Mouse (Mus musculus) liver, postnatal 0 days (tissue): ENCODE results near the gene Nudt2. TPM values are rescaled to one million over a fixed set of nuclear protein-coding genes. Genes with fewer than 3 reads are reported as not detected.

Experiments
- ATAC-seq: fragments of 200-750 bp; cut with Nextera tagmentation; 2 replicates; pipeline ENCODE4 v1.8.0; 2017; ENCODE audit warnings: mild to moderate bottlenecking, moderate library complexity
- DNase-seq: peaks from one replicate; pipeline ENCODE4 v3.0.0-alpha.2; 2016
- H3K27ac ChIP-seq: fragments of 300-500 bp; sonication (generic); 2 replicates; pipeline ENCODE4 v1.5.1; 2014; ENCODE audit warnings: antibody characterized with exemption, moderate library complexity, mild to moderate bottlenecking, low read depth
- H3K27me3 ChIP-seq: fragments of 300-500 bp; sonication (generic); 2 replicates; pipeline ENCODE4 v1.6.1; 2014; ENCODE audit warnings: low read length, control low read depth, mixed read lengths; ENCODE audit not compliant: insufficient read depth
- H3K36me3 ChIP-seq: fragments of 300-500 bp; sonication (generic); replicated peaks from 2 replicates; pipeline ENCODE4 v1.6.1; 2014; ENCODE audit warnings: mild to moderate bottlenecking, control low read depth, low read length, moderate library complexity, mixed read lengths; ENCODE audit not compliant: insufficient read depth
- H3K4me1 ChIP-seq: fragments of 300-500 bp; sonication (generic); 2 replicates; pipeline ENCODE4 v1.6.1; 2014; ENCODE audit warnings: antibody characterized with exemption, mild to moderate bottlenecking, control low read depth; ENCODE audit not compliant: insufficient read depth
- H3K4me2 ChIP-seq: fragments of 300-500 bp; sonication (generic); 2 replicates; pipeline ENCODE4 v1.6.1; 2014; ENCODE audit warnings: low read depth, mild to moderate bottlenecking, low read length, moderate library complexity, mixed read lengths
- H3K4me3 ChIP-seq: fragments of 300-500 bp; sonication (generic); 2 replicates; pipeline ENCODE4 v1.5.1; 2014; ENCODE audit warnings: low read depth, low read length
- H3K9ac ChIP-seq: fragments of 300-500 bp; sonication (generic); replicated peaks from 2 replicates; pipeline ENCODE4 v1.6.1; 2014; ENCODE audit warnings: mild to moderate bottlenecking, moderate library complexity
- H3K9me3 ChIP-seq: fragments of 300-500 bp; sonication (generic); 2 replicates; pipeline ENCODE4 v1.6.1; 2016; ENCODE audit warnings: mild to moderate bottlenecking, control low read depth, low read length, mixed read lengths
- CTCF ChIP-seq: sonication (generic); IDR thresholded peaks from 2 replicates; pipeline ENCODE4 v1.5.1; 2016; ENCODE audit warnings: antibody characterized with exemption, low read depth
- EP300 ChIP-seq: IDR thresholded peaks from 2 replicates; pipeline ENCODE4 v1.6.1; 2016; ENCODE audit warnings: antibody characterized with exemption, low read depth, mild to moderate bottlenecking
- WGBS: fragments of 180-500 bp; shearing (Covaris S2); extraction: QIAGEN DNeasy Blood & Tissue Kit; methylation state at CpG from one replicate; pipeline ENCODE4 v1.1.7; 2014; ENCODE audit not compliant: insufficient replicate concordance; 5-methylcytosine and 5-hydroxymethylcytosine counted together
- polyA plus RNA-seq: library from polyadenylated mRNA; unstranded; fragments of >200 nt; fragmentation: Nextera tagmentation; extraction: Ambion mirVana; gene quantifications from 2 replicates; pipeline ENCODE4 v1.2.1, GENCODE M21; 2015

Nudt2 gene
- polyA plus RNA-seq, 1 experiment from 2014 or later = 13.6 TPM

DNA sequence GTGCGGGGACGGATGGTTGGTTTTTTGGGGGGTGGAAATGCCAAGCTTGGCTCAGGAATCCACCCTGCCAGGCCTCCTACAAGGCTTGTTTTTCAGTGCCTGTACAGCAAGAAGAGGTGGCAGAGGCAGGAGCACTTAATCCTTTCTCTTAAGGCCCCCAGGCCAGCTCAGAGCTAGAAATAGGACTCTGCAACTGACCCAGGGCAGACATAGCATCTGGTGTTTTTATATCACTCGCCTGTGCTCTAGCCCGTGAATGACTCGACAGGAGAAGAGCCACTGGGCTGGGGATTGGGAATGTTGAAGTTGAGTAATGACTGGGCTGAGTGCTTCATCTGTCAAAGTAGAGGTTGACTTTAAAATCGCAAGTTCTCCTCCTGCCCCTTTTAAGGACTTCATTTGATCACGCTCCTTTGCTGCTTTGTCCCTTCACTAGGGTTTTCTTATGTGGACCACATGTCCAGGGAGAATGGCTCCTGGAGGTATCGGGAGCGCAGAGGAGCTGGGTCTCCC is 12.8 kb downstream of the Nudt2 start:
- peaks cover 6% of the 10 kb centered on the region; the same call in 1 of the 2 replicates for H3K36me3 ChIP-seq
- H3K27me3 ChIP-seq = no peaks in the 10 kb centered on the region
- no peaks in the 10 kb centered on the region for H3K9me3 ChIP-seq
- ATAC-seq (no peak), DNase-seq (no peak)
- H3K4me2 ChIP-seq = no peak overlapping the region
- no peak overlapping the region for H3K9ac ChIP-seq
- WGBS = 85% methylated on average over 9 of the region's 9 CpGs
- H3K4me3 ChIP-seq = no peak overlapping the region
- H3K4me1 ChIP-seq = no peaks in the 10 kb centered on the region
- TF ChIP-seq CTCF = no peak
- no peak for TF ChIP-seq EP300
- no peak overlapping the region for H3K27ac ChIP-seq

DNA sequence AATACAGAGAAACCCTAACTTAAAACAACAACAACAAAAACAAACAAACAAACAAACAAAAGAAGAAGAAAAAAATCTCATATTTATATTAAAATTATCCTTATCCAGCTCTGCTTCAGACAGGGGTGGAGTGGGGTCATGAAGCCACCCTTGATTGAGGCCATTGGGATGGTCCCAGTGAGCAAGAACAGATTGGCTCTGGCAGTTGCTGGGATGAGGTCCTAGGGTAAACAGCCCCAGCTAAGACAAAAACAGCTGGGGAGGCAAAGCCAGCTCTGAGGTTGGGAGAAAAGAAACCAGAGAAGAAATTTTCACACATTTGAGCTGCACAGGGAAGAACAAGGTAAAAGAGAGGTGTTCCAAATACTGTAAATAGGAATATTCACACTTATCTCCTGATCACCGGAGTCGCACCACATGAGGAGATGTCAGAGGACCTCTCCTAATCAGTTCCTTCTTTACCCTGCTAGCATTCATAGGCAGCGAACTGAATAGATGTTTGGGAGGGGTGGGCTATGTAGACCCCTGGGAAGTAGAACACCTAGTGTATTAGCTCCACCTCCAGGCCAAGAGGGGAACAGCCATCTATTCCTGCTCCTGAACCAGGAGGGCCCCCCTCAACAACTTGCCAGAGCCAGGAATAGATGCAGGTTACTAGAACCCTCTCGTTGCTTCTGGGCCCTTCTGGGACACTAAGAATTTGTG is 14.0 kb downstream of the Nudt2 start:
- Histone ChIP-seq H3K9ac (no peak overlapping the region), H3K36me3 (peaks cover 6% of the 10 kb centered on the region; the same call in 1 of the 2 replicates), H3K4me1 (no peaks in the 10 kb centered on the region), H3K4me3 (no peak overlapping the region), H3K27ac (no peak overlapping the region), H3K9me3 (no peaks in the 10 kb centered on the region), H3K27me3 (no peaks in the 10 kb centered on the region), H3K4me2 (no peak overlapping the region)
- 73% methylated on average over 4 of the region's 4 CpGs for WGBS
- TF ChIP-seq CTCF (peak; percentile 26; the same call in 1 of the 2 replicates), EP300 (no peak)
- ATAC-seq = no peak
- DNase-seq = no peak

DNA sequence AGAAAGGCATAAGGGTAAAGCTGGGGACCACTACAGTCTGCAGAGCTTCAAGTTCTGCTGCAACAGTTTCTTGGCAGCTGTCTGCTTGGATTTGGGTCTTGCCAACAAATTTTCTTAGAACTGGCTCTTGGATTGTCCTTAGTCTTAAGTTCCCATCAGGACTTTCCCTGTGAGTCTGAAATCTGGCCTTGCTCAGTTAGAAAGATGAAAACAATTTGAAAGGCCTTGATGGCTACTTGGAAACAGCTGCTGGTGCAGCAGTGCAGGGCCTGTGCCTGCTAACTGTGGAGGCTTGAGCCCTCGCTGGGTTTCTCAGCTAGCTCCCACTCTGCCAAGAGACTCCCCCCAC is 14.5 kb downstream of the Nudt2 start:
- Histone ChIP-seq H3K27me3 (no peaks in the 10 kb centered on the region), H3K9ac (no peak overlapping the region), H3K27ac (no peak overlapping the region), H3K4me2 (no peak overlapping the region), H3K36me3 (peaks cover 6% of the 10 kb centered on the region; the same call in 1 of the 2 replicates), H3K4me3 (no peak overlapping the region), H3K4me1 (no peaks in the 10 kb centered on the region), H3K9me3 (no peaks in the 10 kb centered on the region)
- DNase-seq (no peak), ATAC-seq (no peak)
- 63% methylated on average over 1 of the region's 1 CpGs for WGBS
- TF ChIP-seq CTCF (no peak), EP300 (no peak)

DNA sequence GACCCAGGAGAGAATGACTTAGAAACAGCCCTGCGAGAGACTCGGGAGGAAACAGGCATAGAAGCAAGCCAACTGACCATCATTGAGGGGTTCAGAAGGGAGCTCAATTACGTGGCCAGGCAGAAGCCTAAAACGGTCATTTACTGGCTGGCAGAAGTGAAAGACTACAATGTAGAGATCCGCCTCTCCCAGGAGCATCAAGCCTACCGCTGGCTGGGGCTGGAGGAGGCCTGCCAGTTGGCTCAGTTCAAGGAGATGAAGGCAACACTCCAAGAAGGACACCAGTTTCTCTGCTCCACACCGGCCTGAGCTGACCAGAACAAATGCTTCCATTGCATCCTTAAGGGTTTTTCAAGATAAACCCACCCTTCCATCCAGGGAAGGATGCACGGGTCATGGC is 15.3 kb downstream of the Nudt2 start:
- H3K4me2 ChIP-seq = no peak overlapping the region
- no peaks in the 10 kb centered on the region for H3K4me1 ChIP-seq
- H3K9me3 ChIP-seq = no peaks in the 10 kb centered on the region
- 88% methylated on average over 8 of the region's 8 CpGs for WGBS
- H3K36me3 ChIP-seq = peaks cover 6% of the 10 kb centered on the region; the same call in 1 of the 2 replicates
- no peaks in the 10 kb centered on the region for H3K27me3 ChIP-seq
- no peak overlapping the region for H3K27ac ChIP-seq
- ATAC-seq (no peak), DNase-seq (no peak)
- TF ChIP-seq EP300 (no peak), CTCF (no peak)
- H3K4me3 ChIP-seq = no peak overlapping the region
- no peak overlapping the region for H3K9ac ChIP-seq

DNA sequence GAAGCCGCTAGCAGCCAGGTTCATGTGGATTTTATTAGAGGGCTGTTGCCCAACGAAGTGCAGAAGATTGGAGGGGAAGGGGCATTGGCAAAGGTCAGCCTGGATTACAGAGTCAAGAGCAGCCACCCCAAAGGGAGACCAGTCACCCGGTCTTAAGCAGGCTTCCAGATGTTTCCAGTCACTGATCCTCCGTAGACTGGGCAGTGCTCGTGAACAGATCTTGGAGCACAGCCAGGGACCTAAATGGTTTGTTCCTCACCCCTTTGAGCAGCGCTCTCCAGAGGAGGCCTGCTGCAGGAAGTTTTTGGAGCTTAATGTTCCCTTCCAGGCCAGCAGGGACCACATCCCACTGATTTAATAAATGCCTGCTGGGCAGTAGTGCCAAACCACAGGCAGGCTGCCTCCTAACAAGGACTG is 16.7 kb downstream of the Nudt2 start:
- ATAC-seq = no peak
- DNase-seq = no peak
- H3K27ac ChIP-seq = no peak overlapping the region

DNA sequence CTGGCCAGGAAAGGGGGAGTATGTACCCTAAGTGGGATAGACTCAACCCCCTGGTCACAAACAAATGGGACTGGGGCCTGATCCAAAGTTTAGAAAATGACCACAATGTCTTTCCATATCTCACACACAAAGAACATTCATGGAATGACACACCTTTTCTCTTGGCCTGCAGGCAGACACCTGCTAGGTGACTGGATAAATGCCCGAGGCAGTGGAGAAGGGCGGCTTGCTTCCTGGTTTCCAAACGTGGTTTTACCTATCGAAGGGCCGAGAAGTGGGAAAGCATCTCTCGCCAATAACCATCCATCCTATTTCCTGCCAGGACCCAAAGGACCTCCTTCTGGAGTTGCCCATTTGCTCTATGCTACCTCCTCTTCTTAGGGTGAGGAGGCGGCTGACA is 28.0 kb downstream of the Nudt2 start:
- Histone ChIP-seq H3K36me3 (no peaks in the 10 kb centered on the region), H3K4me2 (no peak overlapping the region), H3K9ac (no peak overlapping the region), H3K4me1 (peaks cover 12% of the 10 kb centered on the region), H3K27me3 (peaks cover 17% of the 10 kb centered on the region), H3K4me3 (no peak overlapping the region), H3K27ac (no peak overlapping the region), H3K9me3 (no peaks in the 10 kb centered on the region)
- DNase-seq (no peak), ATAC-seq (no peak)
- 69% methylated on average over 7 of the region's 7 CpGs for WGBS
- TF ChIP-seq EP300 (no peak), CTCF (no peak)

More for the DNA sequence above, 16.7 kb downstream of the Nudt2 start:
- no peak overlapping the region for H3K9ac ChIP-seq
- 76% methylated on average over 6 of the region's 6 CpGs for WGBS
- TF ChIP-seq EP300 (no peak), CTCF (no peak)
- no peak overlapping the region for H3K4me2 ChIP-seq
- H3K4me3 ChIP-seq = no peak overlapping the region
- no peaks in the 10 kb centered on the region for H3K4me1 ChIP-seq
- no peaks in the 10 kb centered on the region for H3K27me3 ChIP-seq
- H3K9me3 ChIP-seq = 0 out of 2 replicates have a peak, but pooled peaks cover 3% of the 10 kb centered on the region
- H3K36me3 ChIP-seq = peaks cover 6% of the 10 kb centered on the region; the same call in 1 of the 2 replicates
